Mouse (Mus musculus): ENCODE measurements around the gene Vmn1r213. TPM values are rescaled to one million over a fixed set of nuclear protein-coding genes. Genes with fewer than 3 reads are reported as not detected.

Gene Vmn1r213
- polyA plus RNA-seq (2012; ENCODE audit: insufficient read depth, insufficient read length, missing spikeins): not detected in 2 replicates

DNA sequence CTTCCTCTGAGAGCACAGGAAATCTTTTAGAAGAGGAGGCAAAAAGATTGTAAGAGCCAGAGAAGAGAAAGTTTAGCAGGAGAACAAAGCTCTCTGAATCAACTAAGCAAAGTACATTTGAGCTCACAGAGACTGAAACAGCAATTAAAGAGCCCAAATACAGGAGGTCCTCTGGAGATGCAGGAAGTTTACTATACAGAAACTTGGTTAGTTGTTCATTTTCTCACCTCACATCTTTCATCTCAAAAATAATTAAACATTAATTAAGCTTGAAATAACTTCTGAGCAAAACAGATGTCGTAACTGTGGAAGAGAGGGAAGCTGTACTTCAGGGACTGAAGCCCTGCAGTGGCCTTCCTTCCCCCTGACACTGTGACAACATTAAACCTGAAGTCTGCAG is at the start of gene Vmn1r213:
Gene Vmn1r213 (plus strand): TSS at position 301 of the 400 bp plus-strand sequence.
- Histone ChIP-seq H3K4me3 (ENCODE audit: insufficient read depth, low read depth, low read length) (no peak within 1 kb of the TSS), H3K4me1 (ENCODE audit: control insufficient read depth, insufficient read depth, insufficient read length, low read length) (no peaks in the 10 kb centered on the region), H3K27ac (replicated peaks; ENCODE audit: low read depth, low read length) (no peak within 1 kb of the TSS)

DNA sequence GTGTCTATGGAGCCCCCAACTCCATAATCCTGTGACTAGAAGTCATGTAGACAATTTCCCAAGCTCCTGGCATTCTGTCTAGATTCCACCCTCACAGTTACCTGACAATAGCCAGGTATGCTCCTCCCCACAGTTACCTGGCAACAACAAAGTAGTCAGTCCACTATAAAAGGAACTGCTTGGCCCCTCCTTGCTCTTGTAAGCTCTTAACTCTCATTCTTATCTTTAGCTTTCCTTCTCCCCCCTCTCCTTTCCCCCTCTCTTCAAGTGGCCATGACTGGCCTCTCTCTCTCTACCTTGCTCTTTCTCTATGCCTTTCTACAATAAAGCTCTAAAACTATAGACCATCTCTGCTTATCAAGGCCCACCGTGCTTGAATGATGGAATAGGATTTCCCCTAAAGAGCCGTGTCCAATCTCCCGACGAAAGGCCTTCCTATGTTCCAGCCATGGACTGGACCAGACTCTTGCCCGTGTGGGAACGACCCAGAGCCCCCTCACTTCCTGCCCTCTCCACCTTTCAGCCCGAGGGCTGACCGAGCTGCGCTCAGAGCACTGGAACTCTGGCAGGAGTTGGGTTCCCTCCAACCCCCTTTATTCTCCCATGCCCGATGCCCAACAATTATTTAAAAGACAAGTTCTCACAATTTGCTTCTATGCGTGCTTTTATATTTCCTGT is 17.1 kb upstream of the Vmn1r213 start:
- no peak overlapping the region for H3K4me3 ChIP-seq (ENCODE audit: insufficient read depth, low read depth, low read length)
- no peak overlapping the region for H3K27ac ChIP-seq (replicated peaks; ENCODE audit: low read depth, low read length)

DNA sequence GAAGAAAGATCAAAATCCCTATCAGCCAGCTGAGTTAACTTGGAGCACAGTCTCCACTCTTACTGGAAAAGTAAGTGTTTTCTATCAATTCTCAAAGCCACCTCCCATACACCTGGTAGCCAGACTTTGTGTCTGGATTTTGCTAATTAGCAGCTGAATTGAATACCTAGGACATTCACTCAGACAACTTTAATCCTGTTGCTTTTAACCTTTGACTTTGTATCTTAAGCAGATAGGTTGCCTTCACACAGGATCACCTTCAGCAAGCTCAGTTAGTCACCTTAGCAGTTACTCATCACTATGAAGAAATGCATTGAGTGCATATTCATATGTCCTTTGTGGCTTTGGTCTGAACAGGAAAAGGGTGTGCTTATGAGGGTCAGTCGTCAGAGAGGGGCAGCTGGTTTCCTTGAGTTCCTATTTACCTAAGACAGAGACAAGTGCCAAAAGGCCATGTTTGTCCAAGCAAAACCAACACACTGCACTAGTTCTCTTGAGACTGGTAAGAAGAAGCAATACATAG is 15.2 kb upstream of the Vmn1r213 start:
- no peaks in the 10 kb centered on the region for H3K4me1 ChIP-seq (ENCODE audit: control insufficient read depth, insufficient read depth, insufficient read length, low read length)
- H3K4me3 ChIP-seq (ENCODE audit: insufficient read depth, low read depth, low read length): no peak overlapping the region
- no peak overlapping the region for H3K27ac ChIP-seq (replicated peaks; ENCODE audit: low read depth, low read length)

More for the DNA sequence above, 17.1 kb upstream of the Vmn1r213 start:
- H3K4me1 ChIP-seq (ENCODE audit: control insufficient read depth, insufficient read depth, insufficient read length, low read length): no peaks in the 10 kb centered on the region

DNA sequence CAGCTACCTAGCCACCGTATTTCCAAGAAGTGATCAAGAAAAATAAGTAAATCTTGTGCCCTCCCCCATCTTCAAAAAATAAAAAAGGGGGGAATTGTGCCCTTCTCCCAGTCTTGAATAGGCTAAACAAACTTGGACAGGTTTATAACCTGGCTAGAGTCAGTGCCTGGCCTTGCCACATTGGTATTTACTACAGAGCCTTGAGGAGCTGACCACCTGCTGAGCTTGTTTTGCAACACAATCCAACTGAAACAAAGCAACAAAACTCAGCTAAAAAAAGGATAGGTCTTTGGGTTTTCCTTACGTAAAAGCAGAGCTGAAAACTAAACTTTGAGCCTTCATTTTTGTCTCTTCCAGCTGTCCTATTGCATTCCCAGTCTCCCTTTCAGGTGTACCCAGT is 14.7 kb upstream of the Vmn1r213 start:
- no peak overlapping the region for H3K4me3 ChIP-seq (ENCODE audit: insufficient read depth, low read depth, low read length)
- H3K27ac ChIP-seq (replicated peaks; ENCODE audit: low read depth, low read length): no peak overlapping the region
- H3K4me1 ChIP-seq (ENCODE audit: control insufficient read depth, insufficient read depth, insufficient read length, low read length): no peaks in the 10 kb centered on the region

DNA sequence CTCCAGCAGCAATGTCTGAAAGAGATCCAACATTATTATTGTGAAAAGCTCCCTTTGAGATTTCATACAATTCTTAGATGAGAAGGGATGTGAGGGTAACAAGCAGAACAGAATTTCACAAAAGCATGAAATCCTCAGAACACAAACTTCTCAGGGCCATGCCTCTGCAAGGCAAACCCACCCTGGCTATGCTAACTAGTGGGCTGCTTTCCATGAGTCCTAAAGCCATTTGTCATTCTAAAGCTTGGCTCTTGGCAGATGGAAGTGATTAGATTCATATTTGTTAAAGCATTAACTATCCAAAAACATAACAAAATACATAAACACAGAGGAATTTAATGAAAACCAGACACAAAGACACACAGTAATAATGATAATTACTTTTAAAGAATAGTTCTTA is 10.7 kb downstream of the Vmn1r213 start:
- Histone ChIP-seq H3K4me1 (ENCODE audit: control insufficient read depth, insufficient read depth, insufficient read length, low read length) (no peaks in the 10 kb centered on the region), H3K27ac (replicated peaks; ENCODE audit: low read depth, low read length) (no peak overlapping the region), H3K4me3 (ENCODE audit: insufficient read depth, low read depth, low read length) (no peak overlapping the region)

DNA sequence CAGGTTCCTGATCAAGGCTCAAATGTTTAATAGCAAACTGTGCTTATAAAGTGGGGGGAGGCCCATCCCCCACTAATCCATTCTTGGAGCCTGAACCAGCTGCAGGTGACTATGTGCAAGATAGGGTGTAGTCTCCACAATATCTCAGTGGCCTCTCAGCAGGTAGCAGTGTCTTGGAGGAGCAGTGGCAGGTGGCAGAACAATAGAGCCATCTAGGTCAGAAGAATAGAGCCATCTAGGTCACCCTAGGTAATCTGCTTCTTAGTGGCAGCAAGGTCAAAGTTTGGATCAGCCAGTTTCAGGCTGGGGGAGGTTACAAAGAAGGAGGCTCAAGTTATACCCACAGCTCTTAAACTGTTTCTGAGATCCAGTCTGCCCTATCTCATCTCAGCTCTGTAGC is 17.4 kb downstream of the Vmn1r213 start:
- Histone ChIP-seq H3K4me1 (ENCODE audit: control insufficient read depth, insufficient read depth, insufficient read length, low read length) (no peaks in the 10 kb centered on the region), H3K27ac (replicated peaks; ENCODE audit: low read depth, low read length) (no peak overlapping the region), H3K4me3 (ENCODE audit: insufficient read depth, low read depth, low read length) (no peak overlapping the region)

GRCm38 (mm10) chr13:23030118-23030517 is 22.7 kb downstream of the Vmn1r213 start, which contains the start of gene Vmn1r214:
Vmn1r214 (plus strand) TSS chr13:23030418.
- no peak within 1 kb of the TSS for H3K4me3 ChIP-seq (ENCODE audit: insufficient read depth, low read depth, low read length)
- no peaks in the 10 kb centered on the region for H3K4me1 ChIP-seq (ENCODE audit: control insufficient read depth, insufficient read depth, insufficient read length, low read length)
- H3K27ac ChIP-seq (replicated peaks; ENCODE audit: low read depth, low read length): no peak within 1 kb of the TSS

DNA sequence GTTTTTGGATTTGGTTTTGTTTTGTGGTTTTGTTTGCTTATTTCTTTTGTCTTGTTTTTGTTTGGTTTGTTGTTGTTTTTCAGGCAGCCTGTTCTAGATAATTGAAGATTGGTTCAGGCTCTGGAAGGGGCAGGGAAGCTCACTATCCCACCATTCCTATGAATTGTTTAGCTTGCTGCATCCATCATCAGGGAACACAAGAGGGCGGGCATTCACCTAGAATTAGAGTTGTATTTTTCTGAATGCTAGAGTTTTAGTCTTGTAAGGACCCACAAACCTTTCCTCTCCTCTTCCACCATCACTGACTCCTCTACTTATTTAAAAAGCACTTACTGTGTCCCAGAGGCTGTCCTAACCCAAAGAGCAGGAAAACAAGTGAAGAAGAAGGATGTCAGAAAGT is 50.3 kb downstream of the Vmn1r213 start:
- no peak overlapping the region for H3K27ac ChIP-seq (replicated peaks; ENCODE audit: low read depth, low read length)
- no peak overlapping the region for H3K4me3 ChIP-seq (ENCODE audit: insufficient read depth, low read depth, low read length)
- H3K4me1 ChIP-seq (ENCODE audit: control insufficient read depth, insufficient read depth, insufficient read length, low read length): no peaks in the 10 kb centered on the region

Other genes starting within 250 kb of the Vmn1r213 start
- not detected in 2 replicates for gene Vmn1r208, start 230.3 kb upstream of the Vmn1r213 start, polyA plus RNA-seq (2012; ENCODE audit: insufficient read depth, insufficient read length, missing spikeins)
- gene Vmn1r209, start 198.0 kb upstream of the Vmn1r213 start, polyA plus RNA-seq (2012; ENCODE audit: insufficient read depth, insufficient read length, missing spikeins): not detected in 2 replicates
- gene Vmn1r210, start 176.3 kb upstream of the Vmn1r213 start, polyA plus RNA-seq (2012; ENCODE audit: insufficient read depth, insufficient read length, missing spikeins): not detected in 2 replicates
- not detected in 2 replicates for gene Vmn1r211, start 150.1 kb upstream of the Vmn1r213 start, polyA plus RNA-seq (2012; ENCODE audit: insufficient read depth, insufficient read length, missing spikeins)
- not detected in 2 replicates for gene Vmn1r212, start 123.5 kb upstream of the Vmn1r213 start, polyA plus RNA-seq (2012; ENCODE audit: insufficient read depth, insufficient read length, missing spikeins)
- gene Vmn1r214, start 22.8 kb downstream of the Vmn1r213 start, polyA plus RNA-seq (2012; ENCODE audit: insufficient read depth, insufficient read length, missing spikeins): not detected in 2 replicates
- gene Vmn1r215, start 60.4 kb downstream of the Vmn1r213 start, polyA plus RNA-seq (2012; ENCODE audit: insufficient read depth, insufficient read length, missing spikeins): not detected in 2 replicates
- not detected in 2 replicates for gene Vmn1r217, start 110.6 kb downstream of the Vmn1r213 start, polyA plus RNA-seq (2012; ENCODE audit: insufficient read depth, insufficient read length, missing spikeins)
- not detected in 2 replicates for gene Vmn1r218, start 125.5 kb downstream of the Vmn1r213 start, polyA plus RNA-seq (2012; ENCODE audit: insufficient read depth, insufficient read length, missing spikeins)
- gene Vmn1r219, start 151.7 kb downstream of the Vmn1r213 start, polyA plus RNA-seq (2012; ENCODE audit: insufficient read depth, insufficient read length, missing spikeins): not detected in 2 replicates
- gene Vmn1r220, start 180.3 kb downstream of the Vmn1r213 start, polyA plus RNA-seq (2012; ENCODE audit: insufficient read depth, insufficient read length, missing spikeins): not detected in 2 replicates
- not detected in 2 replicates for gene Vmn1r221, start 206.5 kb downstream of the Vmn1r213 start, polyA plus RNA-seq (2012; ENCODE audit: insufficient read depth, insufficient read length, missing spikeins)
- gene Vmn1r222, start 228.3 kb downstream of the Vmn1r213 start, polyA plus RNA-seq (2012; ENCODE audit: insufficient read depth, insufficient read length, missing spikeins): not detected in 2 replicates
- gene Vmn1r223, start 239.5 kb downstream of the Vmn1r213 start, polyA plus RNA-seq (2012; ENCODE audit: insufficient read depth, insufficient read length, missing spikeins): not detected in 2 replicates

Measured in brown adipose tissue, adult 24 weeks (tissue).